Mouse (Mus musculus): ENCODE results near the gene Mllt6. TPM values are rescaled to one million over a fixed set of nuclear protein-coding genes. Genes with fewer than 3 reads are reported as not detected.
"Not testable (repeated sequence)": the region's sequence is repeated elsewhere in the genome, so short reads cannot be mapped to it uniquely, and the experiment has no call there.

Gene Mllt6
- polyA plus RNA-seq, 1 experiment from 2014 or later, result 3.2 TPM

GRCm38 (mm10) chr11:97654210-97654609 lies 9.0 kb upstream of the Mllt6 start:
- H3K4me3 ChIP-seq, result no peak overlapping the region
- no peak overlapping the region for H3K9ac ChIP-seq
- no peaks in the 10 kb centered on the region for H3K36me3 ChIP-seq (ENCODE audit: poor library complexity, severe bottlenecking)
- WGBS, result 92% methylated on average over 2 of the region's 2 CpGs
- H3K4me2 ChIP-seq, result no peak overlapping the region
- H3K27ac ChIP-seq, result no peak overlapping the region
- no peaks in the 10 kb centered on the region; the same call in 1 of the 2 replicates for H3K27me3 ChIP-seq
- H3K9me3 ChIP-seq (replicated peaks), result no peaks in the 10 kb centered on the region
- ATAC-seq, result no peak
- H3K4me1 ChIP-seq, result peaks cover 10% of the 10 kb centered on the region

DNA sequence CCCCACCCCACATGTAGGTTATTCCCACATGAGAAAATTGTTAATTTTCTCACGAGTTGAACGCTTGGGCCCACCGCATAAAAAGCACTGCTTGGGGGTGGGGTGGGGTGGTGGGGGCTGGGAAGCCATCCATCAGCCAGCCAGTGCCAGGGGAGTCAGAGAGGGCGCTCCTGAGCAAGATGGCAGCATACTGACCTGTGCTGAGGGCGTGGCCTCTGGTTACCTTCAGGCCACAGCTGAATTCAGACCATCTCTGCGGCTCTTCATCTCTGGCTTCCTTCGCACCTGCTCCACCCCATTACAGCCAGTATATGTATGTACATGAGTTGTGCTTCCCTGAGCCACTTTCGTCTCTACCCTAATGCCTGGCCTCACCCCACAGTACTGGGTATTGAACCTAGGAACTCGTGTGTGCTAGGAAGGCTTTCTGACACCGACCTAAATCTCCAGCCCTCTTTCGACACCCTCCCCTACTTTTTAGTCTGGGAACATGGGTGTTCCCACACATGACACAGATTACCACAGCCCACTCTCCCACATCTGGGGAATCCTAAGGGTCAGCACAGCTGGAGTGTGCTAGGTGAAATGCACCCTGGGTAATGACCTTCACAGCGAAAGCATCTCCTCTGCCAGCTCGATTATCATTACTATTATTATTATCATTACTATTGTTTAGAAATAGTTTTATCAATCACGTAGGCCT lies 6.8 kb upstream of the Mllt6 start:
- no peak for ATAC-seq
- Histone ChIP-seq H3K9ac (no peak overlapping the region), H3K4me2 (no peak overlapping the region), H3K9me3 (replicated peaks) (no peaks in the 10 kb centered on the region), H3K4me1 (peaks cover 18% of the 10 kb centered on the region), H3K27me3 (peaks cover 10% of the 10 kb centered on the region), H3K4me3 (no peak overlapping the region), H3K36me3 (ENCODE audit: poor library complexity, severe bottlenecking) (no peaks in the 10 kb centered on the region), H3K27ac (no peak overlapping the region)
- WGBS, result 70% methylated on average over 14 of the region's 14 CpGs

GRCm38 (mm10) chr11:97657184-97657945 lies 5.8 kb upstream of the Mllt6 start:
- peaks cover 28% of the 10 kb centered on the region for H3K4me1 ChIP-seq
- no peaks in the 10 kb centered on the region for H3K9me3 ChIP-seq (replicated peaks)
- peaks cover 19% of the 10 kb centered on the region for H3K27me3 ChIP-seq
- H3K4me3 ChIP-seq, result no peak overlapping the region
- H3K9ac ChIP-seq, result no peak overlapping the region
- no peak overlapping the region for H3K27ac ChIP-seq
- WGBS, result 49% methylated on average over 4 of the region's 6 CpGs
- H3K4me2 ChIP-seq, result no peak overlapping the region
- ATAC-seq, result no peak
- no peaks in the 10 kb centered on the region for H3K36me3 ChIP-seq (ENCODE audit: poor library complexity, severe bottlenecking)

- H3K36me3 ChIP-seq (ENCODE audit: poor library complexity, severe bottlenecking); H3K4me2 ChIP-seq; H3K9me3 ChIP-seq (replicated peaks); H3K4me3 ChIP-seq; H3K27ac ChIP-seq; H3K9ac ChIP-seq; ATAC-seq: not testable (repeated sequence)
- Histone ChIP-seq H3K27me3 (peaks cover 22% of the 10 kb centered on the region), H3K4me1 (peaks cover 32% of the 10 kb centered on the region)
- WGBS, result 90% methylated on average over 6 of the region's 6 CpGs
Observed at GRCm38 (mm10) chr11:97657967-97658366, 5.2 kb upstream of the Mllt6 start.

- H3K4me2 ChIP-seq, result 0 out of 2 replicates have a peak overlapping the region, but pooled peaks have one; percentile 12
- no peaks in the 10 kb centered on the region for H3K9me3 ChIP-seq (replicated peaks)
- H3K9ac ChIP-seq, result no peak overlapping the region
- no peak overlapping the region for H3K4me3 ChIP-seq
- peaks cover 22% of the 10 kb centered on the region for H3K27me3 ChIP-seq
- H3K4me1 ChIP-seq, result peaks cover 32% of the 10 kb centered on the region
- WGBS, result 74% methylated on average over 11 of the region's 11 CpGs
- no peaks in the 10 kb centered on the region for H3K36me3 ChIP-seq (ENCODE audit: poor library complexity, severe bottlenecking)
- no peak overlapping the region for H3K27ac ChIP-seq
- ATAC-seq, result no peak
Observed at GRCm38 (mm10) chr11:97658751-97659266, 4.4 kb upstream of the Mllt6 start.

DNA sequence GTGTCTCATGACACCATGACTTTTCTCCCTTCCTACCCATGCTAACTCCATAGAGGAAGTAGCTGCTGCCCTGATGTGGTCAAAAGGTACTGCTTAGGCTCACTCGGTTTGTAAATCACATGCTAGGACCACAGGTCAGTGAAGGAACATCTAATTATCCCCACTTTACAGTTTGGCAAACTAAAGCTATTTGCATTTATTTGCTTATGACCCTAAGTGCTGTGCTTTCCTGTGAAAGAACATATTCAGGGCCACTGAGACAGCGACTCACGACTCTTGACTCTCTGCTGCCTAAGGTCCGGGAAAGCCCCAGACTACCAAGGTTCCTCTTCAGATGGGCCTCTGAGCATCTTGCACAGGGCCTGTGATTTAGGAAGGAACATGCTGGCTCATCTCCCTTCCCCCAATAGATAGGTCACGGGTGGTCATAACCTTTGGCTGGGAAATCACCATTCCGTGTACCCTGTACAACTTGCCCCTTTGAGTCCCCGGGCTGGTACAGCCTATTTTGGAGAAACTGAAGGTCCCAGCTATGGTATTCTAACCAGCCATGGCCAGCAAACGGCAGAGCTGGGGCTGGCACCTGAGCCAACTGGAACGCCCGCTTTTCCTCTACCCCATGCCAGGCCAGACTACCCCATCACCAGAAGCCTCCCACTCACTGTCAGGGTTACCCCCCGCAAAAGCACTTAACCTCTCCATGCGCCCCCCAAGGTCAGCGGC lies 3.8 kb upstream of the Mllt6 start:
- Histone ChIP-seq H3K4me1 (peaks cover 37% of the 10 kb centered on the region), H3K27me3 (peaks cover 22% of the 10 kb centered on the region), H3K9ac (peak overlapping the region; percentile 86), H3K4me2 (peak overlapping the region; percentile 79), H3K36me3 (ENCODE audit: poor library complexity, severe bottlenecking) (no peaks in the 10 kb centered on the region), H3K4me3 (peak overlapping the region; percentile 73), H3K27ac (no peak overlapping the region), H3K9me3 (replicated peaks) (no peaks in the 10 kb centered on the region)
- no peak; the same call in 1 of the 2 replicates for ATAC-seq
- 13% methylated on average over 13 of the region's 13 CpGs for WGBS

DNA sequence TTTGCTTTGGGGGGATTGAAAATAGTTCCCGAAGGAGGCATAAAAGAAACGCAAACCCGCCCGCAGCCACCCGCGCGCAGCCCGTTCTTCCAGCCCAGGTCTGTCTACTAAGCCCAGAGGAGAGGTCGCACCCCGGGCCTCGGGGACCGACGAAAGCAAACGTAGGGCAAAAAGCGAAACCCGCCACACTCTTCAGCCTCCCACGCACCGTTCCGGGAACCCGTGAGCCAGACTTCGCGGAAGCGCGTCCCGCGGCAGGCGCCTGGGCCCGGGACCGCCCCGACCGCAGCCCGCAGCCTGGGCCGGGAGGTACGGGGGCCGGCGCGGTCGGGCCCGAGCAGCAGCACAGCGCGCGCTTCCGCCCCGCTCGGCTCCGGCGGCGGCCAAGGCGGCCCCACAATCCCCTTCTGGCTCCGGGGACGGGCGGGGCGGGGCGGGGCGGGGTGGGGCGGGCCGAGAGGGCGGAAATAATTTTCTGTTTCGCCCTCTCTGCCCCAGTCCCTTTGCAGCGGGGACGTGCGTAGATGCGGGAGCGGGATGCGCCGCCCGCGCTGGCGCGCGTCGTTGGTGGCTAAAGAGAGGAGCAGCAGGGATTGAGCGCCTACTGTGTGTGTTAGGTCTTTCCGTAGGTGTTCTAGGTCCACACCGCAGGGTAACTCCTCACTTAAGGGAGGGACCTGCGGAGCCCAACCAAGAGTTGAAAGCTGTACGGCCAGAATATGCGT lies 3.1 kb upstream of the Mllt6 start:
- H3K9ac ChIP-seq, result peak overlapping the region; percentile 86
- H3K27ac ChIP-seq, result no peak overlapping the region

DNA sequence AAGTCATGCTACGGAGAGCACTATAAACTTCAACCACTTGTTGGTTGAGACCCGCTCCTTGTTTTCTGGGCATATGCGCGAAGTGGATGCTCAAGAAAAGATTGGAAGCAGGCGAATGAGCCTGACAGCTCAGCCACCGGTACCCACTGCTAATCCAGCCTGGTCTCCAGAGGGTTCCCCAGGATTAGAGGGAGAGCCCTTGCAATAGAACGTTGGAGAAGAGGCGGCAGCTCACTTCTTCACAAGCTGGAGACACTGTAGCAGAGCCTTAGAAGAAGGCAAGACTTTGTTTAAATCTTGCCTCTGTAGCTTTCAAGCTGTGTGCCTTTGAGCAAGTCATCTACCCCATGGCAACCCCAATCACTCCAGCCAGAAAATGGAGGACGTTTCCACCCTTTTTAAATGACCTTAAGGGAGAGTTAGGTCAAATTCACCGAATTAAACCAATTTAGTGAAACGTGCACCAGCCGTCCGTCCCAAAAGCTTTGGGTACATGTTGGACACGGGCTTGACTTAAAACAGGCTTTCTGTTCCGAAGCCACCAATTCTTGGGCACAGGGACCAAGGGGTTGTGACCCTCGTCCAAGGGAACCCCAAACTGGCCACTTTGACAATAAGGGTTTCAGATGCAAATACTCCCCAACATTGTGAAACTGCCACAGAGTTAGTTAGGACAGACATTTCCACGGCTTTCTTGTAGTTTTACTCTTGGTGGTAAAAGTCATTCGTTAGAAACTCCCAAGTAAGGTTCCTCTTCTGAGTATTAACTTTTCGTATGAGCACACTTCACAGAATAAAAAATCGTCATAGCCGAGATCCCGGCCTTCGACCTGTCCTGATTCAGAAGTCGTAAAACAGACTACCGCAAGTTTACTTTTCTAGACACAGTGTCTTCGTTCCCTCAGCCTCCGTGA lies 2.2 kb upstream of the Mllt6 start:
- Histone ChIP-seq H3K9ac (peak overlapping the region; percentile 86), H3K4me1 (peaks cover 48% of the 10 kb centered on the region), H3K4me3 (peak overlapping the region; percentile 90), H3K36me3 (ENCODE audit: poor library complexity, severe bottlenecking) (peaks cover 8% of the 10 kb centered on the region), H3K27me3 (peaks cover 22% of the 10 kb centered on the region), H3K4me2 (peak overlapping the region; percentile 82), H3K27ac (no peak overlapping the region), H3K9me3 (replicated peaks) (no peaks in the 10 kb centered on the region)
- 4% methylated on average over 27 of the region's 27 CpGs for whole genome bisulfite sequencing
- no peak for ATAC-seq

More for the DNA sequence above, 3.1 kb upstream of the Mllt6 start:
- Histone ChIP-seq H3K4me2 (peak overlapping the region; percentile 79), H3K4me1 (peaks cover 44% of the 10 kb centered on the region), H3K36me3 (ENCODE audit: poor library complexity, severe bottlenecking) (no peaks in the 10 kb centered on the region), H3K27me3 (peaks cover 22% of the 10 kb centered on the region), H3K9me3 (replicated peaks) (no peaks in the 10 kb centered on the region), H3K4me3 (peak overlapping the region; percentile 73)
- peak; percentile 89 for ATAC-seq
- under 1% methylated on average over 59 of the region's 78 CpGs for WGBS

DNA sequence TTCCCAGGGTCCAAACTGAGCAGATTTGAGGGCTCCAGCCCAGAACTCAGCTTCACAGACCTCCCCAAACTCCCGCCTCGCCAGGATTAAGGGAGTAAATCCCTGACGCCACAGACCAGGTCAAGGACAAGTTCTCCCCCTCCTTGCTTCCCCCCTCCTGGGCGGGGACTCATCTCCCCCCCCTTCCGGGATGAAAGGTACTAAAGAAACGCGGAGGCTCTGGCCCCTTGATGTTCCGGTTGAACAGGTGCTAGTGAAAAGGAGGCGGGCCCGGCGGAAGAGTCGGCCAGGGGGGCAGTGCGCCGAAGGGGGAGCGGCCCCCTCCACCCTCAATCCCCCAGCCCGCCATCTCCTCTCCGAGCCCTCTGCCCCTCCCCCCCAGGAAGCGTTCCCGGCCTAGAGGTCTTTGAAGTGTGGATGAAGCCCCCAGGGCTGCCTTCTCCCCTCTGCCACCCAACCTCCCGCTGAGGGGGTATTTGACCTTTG lies 1.5 kb upstream of the Mllt6 start:
- H3K36me3 ChIP-seq (ENCODE audit: poor library complexity, severe bottlenecking), result peaks cover 15% of the 10 kb centered on the region
- peaks cover 48% of the 10 kb centered on the region for H3K4me1 ChIP-seq
- no peak overlapping the region for H3K27ac ChIP-seq
- peak overlapping the region; percentile 90 for H3K4me3 ChIP-seq
- no peak for ATAC-seq
- H3K27me3 ChIP-seq, result peaks cover 22% of the 10 kb centered on the region
- 1% methylated on average over 20 of the region's 20 CpGs for WGBS
- H3K4me2 ChIP-seq, result peak overlapping the region; percentile 82
- peak overlapping the region; percentile 27; the same call in 1 of the 2 replicates for H3K9ac ChIP-seq
- H3K9me3 ChIP-seq (replicated peaks), result no peaks in the 10 kb centered on the region

GRCm38 (mm10) chr11:97662207-97662892 lies 864 bp upstream of the Mllt6 start:
- Histone ChIP-seq H3K4me1 (peaks cover 48% of the 10 kb centered on the region), H3K36me3 (ENCODE audit: poor library complexity, severe bottlenecking) (peaks cover 22% of the 10 kb centered on the region), H3K4me2 (peak overlapping the region; percentile 82), H3K9me3 (replicated peaks) (no peaks in the 10 kb centered on the region), H3K27me3 (peaks cover 22% of the 10 kb centered on the region), H3K4me3 (peak overlapping the region; percentile 90), H3K27ac (peak overlapping the region; percentile 84; the same call in 1 of the 2 replicates), H3K9ac (peak overlapping the region; percentile 91)
- no peak for ATAC-seq
- WGBS, result 2% methylated on average over 21 of the region's 21 CpGs
